Mouse (Mus musculus): ENCODE measurements around the gene Tapbp.

DNA sequence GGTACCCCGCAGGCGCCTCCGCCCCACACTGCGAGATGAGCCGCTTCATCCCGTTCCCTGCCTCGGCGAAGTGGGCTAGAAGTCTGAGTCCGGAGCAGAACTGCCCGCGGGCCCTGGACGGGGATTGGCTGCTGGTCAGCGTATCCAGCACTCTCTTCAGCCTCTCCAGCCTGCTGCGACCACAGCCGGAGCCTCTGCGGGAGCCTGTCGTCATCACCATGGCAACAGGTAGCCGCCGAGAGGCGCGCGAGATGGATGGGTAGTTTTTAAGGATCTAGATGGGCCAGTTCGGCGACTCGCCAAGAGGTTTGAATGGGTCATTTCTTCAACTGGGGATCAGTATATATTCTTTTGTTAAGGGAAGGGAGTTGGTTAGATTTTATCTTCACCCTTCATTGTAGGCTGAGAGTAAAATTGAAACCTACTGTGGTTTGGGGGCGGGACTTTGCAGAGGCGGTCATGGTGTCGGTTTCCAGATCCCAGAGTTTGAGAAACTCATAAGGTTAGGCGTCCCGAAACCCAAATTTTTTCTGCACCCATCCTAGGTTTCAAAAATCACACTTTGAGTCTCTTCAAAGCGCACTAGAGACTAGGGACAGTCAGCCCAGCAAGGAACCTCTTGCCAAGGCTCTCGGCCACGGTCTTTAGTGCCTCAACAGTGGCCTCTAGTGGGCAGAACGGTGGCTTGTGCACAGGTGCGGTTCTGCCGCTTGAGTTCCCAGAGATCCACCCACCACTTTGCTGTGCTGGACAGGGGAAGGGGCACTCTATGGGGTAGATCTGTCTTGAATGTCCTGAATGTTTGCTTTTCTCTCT is 4.8 kb downstream of the Tapbp start:
- TF ChIP-seq CTCF (IDR thresholded peaks at IDR 0.05; ENCODE audit: extremely low read depth, insufficient read depth, low read length) (peak; percentile 77), POLR2A (IDR thresholded peaks at IDR 0.05; ENCODE audit: extremely low read depth, insufficient read depth, low read length) (no peak)

Measured in cortical plate, adult 2 months (tissue).